Mouse (Mus musculus) lung, postnatal 25 days (tissue): Measurements from ENCODE around the gene Cyp1a1.
"Not testable (repeated sequence)": the region's sequence is repeated elsewhere in the genome, so short reads cannot be mapped to it uniquely, and the experiment has no call there.

Experiments used
- DNase-seq: peaks from one replicate; pipeline ENCODE4 v3.0.0; 2022; ENCODE audit warnings: low spot score

Gene Cyp1a1

GRCm38 (mm10) chr9:57706496-57706895 lies 18.8 kb downstream of the Cyp1a1 start:
- DNase-seq, result no peak

GRCm38 (mm10) chr9:57708068-57708719 lies 20.5 kb downstream of the Cyp1a1 start, which contains the start of gene Edc3:
TSS of gene Edc3 (plus strand) at chr9:57708540.
- peak; percentile 93 for DNase-seq

- DNase-seq, result peak; percentile 14
Measured at GRCm38 (mm10) chr9:57708720-57709274, 21.1 kb downstream of the Cyp1a1 start.

GRCm38 (mm10) chr9:57710214-57710613 lies 22.5 kb downstream of the Cyp1a1 start:
- DNase-seq, result not testable (repeated sequence)

GRCm38 (mm10) chr9:57712194-57712593 lies 24.5 kb downstream of the Cyp1a1 start:
- no peak for DNase-seq

GRCm38 (mm10) chr9:57718408-57718807 lies 30.7 kb downstream of the Cyp1a1 start:
- DNase-seq, result no peak

- no peak for DNase-seq
Measured at GRCm38 (mm10) chr9:57720736-57721135, 33.0 kb downstream of the Cyp1a1 start.

- no peak for DNase-seq
Measured at GRCm38 (mm10) chr9:57722371-57722770, 34.6 kb downstream of the Cyp1a1 start.

- peak; percentile 92 for DNase-seq
Measured at GRCm38 (mm10) chr9:57723315-57723715, 35.6 kb downstream of the Cyp1a1 start.

GRCm38 (mm10) chr9:57723796-57724195 lies 36.1 kb downstream of the Cyp1a1 start:
- DNase-seq, result no peak

GRCm38 (mm10) chr9:57724701-57725100 lies 37.0 kb downstream of the Cyp1a1 start:
- DNase-seq, result no peak

GRCm38 (mm10) chr9:57728312-57728711 lies 40.6 kb downstream of the Cyp1a1 start:
- DNase-seq, result no peak

- no peak for DNase-seq
Measured at GRCm38 (mm10) chr9:57733606-57734005, 45.9 kb downstream of the Cyp1a1 start.

GRCm38 (mm10) chr9:57739863-57740262 lies 52.1 kb downstream of the Cyp1a1 start:
- DNase-seq, result no peak

GRCm38 (mm10) chr9:57744462-57745091 lies 56.8 kb downstream of the Cyp1a1 start:
- peak; percentile 65 for DNase-seq

GRCm38 (mm10) chr9:57747067-57747466 lies 59.3 kb downstream of the Cyp1a1 start:
- no peak for DNase-seq

- DNase-seq, result no peak
Measured at GRCm38 (mm10) chr9:57748137-57748536, 60.4 kb downstream of the Cyp1a1 start.

GRCm38 (mm10) chr9:57748831-57749230 lies 61.1 kb downstream of the Cyp1a1 start:
- no peak for DNase-seq

GRCm38 (mm10) chr9:57750901-57751300 lies 63.2 kb downstream of the Cyp1a1 start:
- DNase-seq, result no peak
